Mouse (Mus musculus): ENCODE measurements around the gene Oma1.

- TF ChIP-seq POLR2A (IDR thresholded peaks at IDR 0.05; ENCODE audit: extremely low read depth, insufficient read depth, low read length) = no peak
- no peak for TF ChIP-seq CTCF (IDR thresholded peaks at IDR 0.05; ENCODE audit: low read depth, low read length)
These were observed 96.7 kb downstream of the Oma1 start for GRCm38 (mm10) chr4:103410217-103410799.
